Mouse (Mus musculus): Measurements from ENCODE around the gene Cdk2. TPM values are rescaled to one million over a fixed set of nuclear protein-coding genes. Genes with fewer than 3 reads are reported as not detected.
A peak's percentile ranks its signal among the peaks of the same experiment; 100 is the strongest.

The Cdk2 gene
- 108 and 110 TPM in 2 replicates for polyA plus RNA-seq (2015; fragmentation: Nextera tagmentation; extraction: Ambion mirVana)

DNA sequence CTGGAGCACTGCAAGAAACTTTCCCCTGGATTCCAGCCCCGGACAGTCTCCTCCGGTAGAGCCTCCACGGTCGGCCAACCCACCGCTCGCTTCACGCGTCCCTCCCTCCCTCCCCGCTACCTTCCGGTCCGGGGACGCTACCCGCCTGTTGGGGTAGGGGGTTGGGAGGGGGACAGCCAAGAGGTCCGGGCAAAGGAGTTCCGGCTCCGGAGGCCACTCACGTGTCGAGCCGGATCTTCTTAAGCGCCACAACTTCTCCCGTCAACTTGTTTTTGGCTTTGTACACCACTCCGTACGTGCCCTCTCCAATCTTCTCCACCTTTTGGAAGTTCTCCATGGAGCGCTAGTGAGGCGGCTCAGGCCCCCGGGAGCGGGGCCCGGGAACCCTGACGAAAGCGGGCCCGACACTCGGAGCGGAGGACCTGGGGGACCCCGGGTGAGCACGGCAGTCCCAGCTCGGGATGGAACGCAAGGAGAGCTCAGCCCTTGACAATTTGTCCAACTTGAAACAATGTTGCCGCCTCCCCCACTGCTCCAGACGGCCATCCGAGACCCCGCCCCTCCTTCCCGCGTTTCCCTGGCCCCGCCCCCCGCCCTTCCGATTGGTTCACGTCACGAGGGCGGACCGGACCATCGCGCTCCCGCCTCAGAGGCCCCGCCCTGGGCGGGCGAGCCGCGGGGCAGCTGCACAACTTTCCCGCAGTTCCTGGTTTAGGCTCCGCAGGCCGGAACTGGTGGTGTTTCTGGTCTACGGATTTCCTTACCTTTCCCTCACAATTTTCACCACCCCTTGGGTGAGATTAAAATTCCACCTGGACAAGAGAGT, at the start of gene Cdk2:
Gene Cdk2 (minus strand): TSS at position 541 of the 826 bp plus-strand sequence.
- no peaks in the 10 kb centered on the region for H3K27me3 ChIP-seq
- peaks cover 18% of the 10 kb centered on the region for H3K4me1 ChIP-seq
- H3K9ac ChIP-seq, result peak within 1 kb of the TSS; percentile 91
- H3K9me3 ChIP-seq, result no peaks in the 10 kb centered on the region
- WGBS, result under 1% methylated on average over 60 of the region's 62 CpGs
- ATAC-seq (ENCODE audit: borderline replicate concordance, extremely low read depth, low FRiP score, low TSS enrichment), result peak; percentile 94
- H3K27ac ChIP-seq, result peak within 1 kb of the TSS; percentile 99
- H3K4me2 ChIP-seq, result peak within 1 kb of the TSS; percentile 73
- peak within 1 kb of the TSS; percentile 96 for H3K4me3 ChIP-seq
- H3K36me3 ChIP-seq, result peaks cover 32% of the 10 kb centered on the region

DNA sequence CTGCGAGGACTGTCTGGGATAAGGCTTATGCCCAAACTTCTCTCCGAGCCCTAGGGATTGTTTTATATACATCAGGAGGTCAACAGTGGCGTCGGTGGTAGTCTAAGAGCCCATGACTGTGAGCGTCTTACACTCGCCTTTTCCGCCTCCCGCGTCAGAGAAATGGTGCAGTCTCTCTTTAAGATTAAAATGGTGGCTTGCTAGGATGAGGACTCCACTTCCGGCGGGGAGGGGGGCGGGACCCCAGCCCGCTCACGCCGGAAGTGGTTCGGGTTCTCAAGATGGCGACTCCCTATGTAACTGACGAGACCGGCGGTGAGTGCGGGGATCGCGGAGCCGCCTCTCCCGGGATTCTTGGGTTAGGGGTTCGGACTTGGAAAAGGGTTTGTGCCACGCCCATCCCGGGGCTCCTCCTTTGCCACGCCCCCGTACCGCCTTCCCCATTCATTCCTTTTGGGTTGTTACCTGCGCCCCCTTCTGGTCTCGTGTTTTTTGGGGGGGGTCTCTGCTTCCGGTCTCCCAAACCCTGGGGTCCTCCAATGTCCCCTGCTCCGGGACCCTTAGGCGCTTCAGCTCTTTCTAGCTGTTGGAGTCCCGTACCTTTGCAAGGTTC, 43.5 kb upstream of the Cdk2 start:
- H3K4me1 ChIP-seq, result peaks cover 40% of the 10 kb centered on the region
- H3K4me2 ChIP-seq, result peak overlapping the region; percentile 74
- under 1% methylated on average over 37 of the region's 37 CpGs for WGBS
- no peaks in the 10 kb centered on the region; the same call in 1 of the 2 replicates for H3K36me3 ChIP-seq
- H3K27ac ChIP-seq, result peak overlapping the region; percentile 98
- no peaks in the 10 kb centered on the region for H3K27me3 ChIP-seq
- H3K9me3 ChIP-seq, result no peaks in the 10 kb centered on the region
- H3K9ac ChIP-seq, result peak overlapping the region; percentile 73
- peak; percentile 77 for ATAC-seq (ENCODE audit: borderline replicate concordance, extremely low read depth, low FRiP score, low TSS enrichment)
- H3K4me3 ChIP-seq, result peak overlapping the region; percentile 78

DNA sequence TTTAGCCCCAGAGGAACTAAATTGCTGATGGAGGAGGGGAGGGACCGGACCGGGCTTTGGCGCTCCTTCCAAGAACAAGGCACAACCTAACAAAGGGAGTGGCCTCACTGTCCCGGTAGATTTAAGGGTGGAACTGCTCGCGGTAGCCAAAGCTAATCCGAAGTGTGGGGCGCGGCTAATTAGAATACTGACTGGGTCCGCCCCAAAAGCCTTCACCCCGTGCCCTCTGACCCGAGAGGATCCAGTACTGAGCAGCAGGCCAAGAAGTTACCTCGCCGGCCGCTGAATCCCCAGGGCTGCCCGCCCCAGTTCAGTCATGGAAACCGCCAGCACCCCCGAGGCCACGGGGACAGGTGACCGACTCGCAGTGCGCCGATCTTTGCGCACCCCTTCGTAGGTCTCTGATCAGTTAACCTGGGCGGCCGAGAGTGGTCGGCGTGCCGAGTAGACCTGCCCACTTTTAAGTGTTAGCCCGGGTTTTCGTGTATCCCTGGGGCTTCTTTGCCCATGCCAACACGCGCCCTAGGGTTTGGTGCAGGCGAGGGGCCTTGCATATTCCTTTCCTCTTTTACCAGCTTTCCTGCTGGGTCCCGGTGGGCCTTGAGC, 42.9 kb upstream of the Cdk2 start, which contains the start of gene Pym1:
Gene Pym1 (plus strand): TSS at position 244 of the 606 bp plus-strand sequence.
- WGBS, result under 1% methylated on average over 36 of the region's 36 CpGs
- Histone ChIP-seq H3K9ac (peak within 1 kb of the TSS; percentile 73), H3K4me3 (peak within 1 kb of the TSS; percentile 78), H3K27ac (peak within 1 kb of the TSS; percentile 98), H3K4me2 (peak within 1 kb of the TSS; percentile 74), H3K4me1 (peaks cover 46% of the 10 kb centered on the region), H3K27me3 (peaks cover under 1% of the 10 kb centered on the region; the same call in 1 of the 2 replicates), H3K9me3 (no peaks in the 10 kb centered on the region), H3K36me3 (no peaks in the 10 kb centered on the region)
- ATAC-seq (ENCODE audit: borderline replicate concordance, extremely low read depth, low FRiP score, low TSS enrichment), result peak; percentile 76

DNA sequence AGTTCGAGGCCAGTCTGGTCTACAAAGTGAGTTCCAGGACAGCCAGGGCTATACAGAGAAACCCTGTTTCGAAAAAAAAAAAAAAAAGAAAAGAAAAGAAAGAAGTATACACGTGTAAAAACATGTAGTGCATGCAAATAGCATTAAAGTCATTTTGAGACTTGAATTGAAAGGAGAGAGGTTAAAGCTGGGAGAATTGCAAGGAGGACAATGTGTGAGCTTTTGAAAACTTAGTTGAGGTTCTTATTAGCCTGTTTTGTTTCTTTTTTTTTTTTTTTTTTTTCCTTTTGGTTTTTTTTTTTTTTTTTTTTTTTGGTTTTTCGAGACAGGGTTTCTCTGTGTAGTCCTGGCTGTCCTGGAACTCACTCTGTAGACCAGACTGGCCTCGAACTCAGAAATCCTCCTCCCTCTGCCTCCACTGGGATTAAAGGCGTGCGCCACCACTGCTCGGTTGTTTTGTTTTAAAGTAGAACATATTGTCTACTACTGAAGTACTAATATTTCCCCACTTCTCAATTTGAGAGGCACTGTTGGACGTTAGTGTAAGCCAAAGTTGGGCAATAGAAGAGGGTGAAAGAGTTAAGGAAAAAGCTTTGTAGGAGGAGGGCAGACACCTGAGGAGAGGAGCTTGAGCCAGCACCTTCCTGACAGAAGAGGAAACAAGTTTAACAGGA, 42.3 kb upstream of the Cdk2 start:
- no peaks in the 10 kb centered on the region for H3K9me3 ChIP-seq
- H3K27ac ChIP-seq, result peak overlapping the region; percentile 98
- WGBS, result 38% methylated on average over 9 of the region's 9 CpGs
- H3K4me3 ChIP-seq, result peak overlapping the region; percentile 78
- H3K36me3 ChIP-seq, result no peaks in the 10 kb centered on the region
- peak overlapping the region; percentile 73 for H3K9ac ChIP-seq
- peaks cover 50% of the 10 kb centered on the region for H3K4me1 ChIP-seq
- H3K27me3 ChIP-seq, result peaks cover 4% of the 10 kb centered on the region; the same call in 1 of the 2 replicates
- no peak for ATAC-seq (ENCODE audit: borderline replicate concordance, extremely low read depth, low FRiP score, low TSS enrichment)
- peak overlapping the region; percentile 74 for H3K4me2 ChIP-seq

DNA sequence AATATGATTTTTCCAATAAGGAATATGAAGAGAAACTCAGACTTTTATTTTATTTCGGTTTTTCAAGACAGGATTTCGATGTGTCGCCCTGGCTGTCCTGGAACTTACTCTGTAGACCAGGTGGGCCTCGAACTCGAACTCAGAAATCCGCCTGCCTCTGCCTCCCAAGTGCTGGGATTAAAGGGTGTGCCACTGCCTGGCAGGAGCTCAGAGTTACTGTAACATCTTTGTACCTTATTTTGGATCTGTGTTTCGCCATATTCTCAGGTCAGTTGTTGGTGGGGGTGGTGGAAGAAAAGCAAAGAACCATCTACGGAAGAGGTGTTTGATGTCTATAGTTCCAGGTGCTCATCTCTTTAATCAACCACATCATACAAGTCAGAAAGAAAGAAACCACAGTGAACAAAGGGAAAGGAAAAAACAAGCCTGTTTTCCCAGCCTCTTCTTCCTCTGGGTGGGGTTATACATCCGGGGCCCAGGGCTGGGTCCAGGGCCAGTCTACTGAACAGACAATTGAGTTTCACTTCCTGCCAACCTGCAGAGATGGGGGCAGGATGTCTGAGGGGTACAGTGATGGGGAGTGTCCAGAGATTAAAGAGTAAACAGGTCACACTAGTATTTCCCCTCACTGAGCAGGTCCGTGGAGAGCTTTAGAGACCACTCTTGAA, 41.2 kb upstream of the Cdk2 start:
- H3K4me2 ChIP-seq, result no peak overlapping the region
- ATAC-seq (ENCODE audit: borderline replicate concordance, extremely low read depth, low FRiP score, low TSS enrichment), result no peak
- H3K9ac ChIP-seq, result no peak overlapping the region
- H3K4me1 ChIP-seq, result peaks cover 50% of the 10 kb centered on the region
- no peaks in the 10 kb centered on the region for H3K36me3 ChIP-seq
- 87% methylated on average over 10 of the region's 10 CpGs for WGBS
- no peak overlapping the region for H3K4me3 ChIP-seq
- no peaks in the 10 kb centered on the region for H3K9me3 ChIP-seq
- peak overlapping the region; percentile 98; the same call in 1 of the 2 replicates for H3K27ac ChIP-seq
- peaks cover 4% of the 10 kb centered on the region; the same call in 1 of the 2 replicates for H3K27me3 ChIP-seq

DNA sequence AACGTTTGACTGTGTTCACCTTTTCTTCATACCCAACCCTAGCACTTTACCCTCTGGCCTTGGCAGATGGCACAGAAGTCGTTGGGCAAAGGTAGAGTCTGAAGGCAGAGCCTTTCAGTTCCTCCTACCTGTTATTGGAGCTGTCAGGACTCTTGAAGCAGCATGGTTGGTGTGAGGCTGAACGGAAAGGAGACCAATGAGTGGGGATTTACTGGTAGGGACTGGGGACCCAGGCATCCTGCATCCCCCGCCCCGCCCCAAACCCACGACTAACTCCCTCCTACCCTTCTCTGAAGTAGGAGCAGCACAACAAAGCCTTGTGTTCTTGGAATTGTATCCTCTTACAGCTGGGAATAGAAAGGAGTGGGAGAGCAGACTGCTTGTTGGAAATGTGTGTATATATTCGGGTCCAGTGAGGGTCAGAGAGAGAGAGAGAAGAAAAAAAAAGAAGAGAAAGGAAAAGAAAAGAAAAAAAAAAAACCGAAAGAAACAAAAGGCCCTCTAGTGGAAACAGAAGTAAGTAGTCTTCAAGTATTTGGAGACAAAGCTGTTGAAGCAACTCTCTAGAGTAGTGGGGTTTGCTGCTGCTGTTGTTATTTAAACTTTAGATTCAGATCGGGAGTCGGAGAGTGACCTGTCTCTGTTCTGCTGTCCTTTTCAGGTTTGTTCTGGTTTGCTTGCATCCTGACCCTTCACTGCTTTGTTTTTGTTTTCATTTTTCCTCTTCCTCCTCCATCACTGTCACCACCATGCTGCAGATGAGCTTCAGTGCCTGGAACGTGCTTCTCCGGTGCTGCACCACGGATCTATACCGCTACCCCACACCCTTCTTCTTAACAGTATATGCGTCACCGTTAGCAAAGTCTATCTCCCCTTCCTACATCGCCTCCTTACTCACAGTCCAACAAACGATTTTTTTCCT, 40.1 kb upstream of the Cdk2 start, which contains the start of gene Dgka:
Gene Dgka (minus strand): TSS at position 176 of the 922 bp plus-strand sequence.
- Histone ChIP-seq H3K4me2 (peak within 1 kb of the TSS; percentile 95), H3K4me1 (peaks cover 46% of the 10 kb centered on the region), H3K27me3 (peaks cover 4% of the 10 kb centered on the region; the same call in 1 of the 2 replicates), H3K4me3 (peak within 1 kb of the TSS; percentile 67), H3K9ac (peak within 1 kb of the TSS; percentile 61), H3K9me3 (no peaks in the 10 kb centered on the region), H3K27ac (peak within 1 kb of the TSS; percentile 77), H3K36me3 (no peaks in the 10 kb centered on the region)
- no peak for ATAC-seq (ENCODE audit: borderline replicate concordance, extremely low read depth, low FRiP score, low TSS enrichment)
- WGBS, result 13% methylated on average over 18 of the region's 18 CpGs

DNA sequence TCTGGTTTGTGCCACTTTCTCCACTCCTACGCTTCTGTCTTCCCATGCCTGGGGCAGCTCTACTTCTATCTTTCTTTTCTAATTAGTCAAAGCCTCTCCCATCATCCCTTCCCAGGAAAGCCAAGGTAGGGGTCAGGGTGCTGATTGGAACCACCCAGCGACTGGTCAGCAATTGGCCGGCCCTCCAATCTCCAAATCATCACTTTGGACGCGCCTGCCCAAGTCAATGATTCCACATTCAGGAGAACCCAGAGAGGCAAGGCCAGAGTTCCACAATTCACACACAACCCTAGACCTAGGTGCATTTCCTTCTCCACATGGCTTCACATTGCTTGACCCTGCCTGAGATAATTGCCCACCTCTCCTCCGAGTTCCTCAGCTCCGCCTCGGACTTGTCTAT, 39.4 kb upstream of the Cdk2 start:
- peaks cover 39% of the 10 kb centered on the region for H3K4me1 ChIP-seq
- peak overlapping the region; percentile 77 for H3K27ac ChIP-seq
- peak overlapping the region; percentile 95 for H3K4me2 ChIP-seq
- H3K9me3 ChIP-seq, result no peaks in the 10 kb centered on the region
- H3K36me3 ChIP-seq, result no peaks in the 10 kb centered on the region
- ATAC-seq (ENCODE audit: borderline replicate concordance, extremely low read depth, low FRiP score, low TSS enrichment), result no peak
- H3K4me3 ChIP-seq, result peak overlapping the region; percentile 67
- H3K27me3 ChIP-seq, result peaks cover 4% of the 10 kb centered on the region; the same call in 1 of the 2 replicates
- H3K9ac ChIP-seq, result peak overlapping the region; percentile 61
- WGBS, result 29% methylated on average over 8 of the region's 8 CpGs

DNA sequence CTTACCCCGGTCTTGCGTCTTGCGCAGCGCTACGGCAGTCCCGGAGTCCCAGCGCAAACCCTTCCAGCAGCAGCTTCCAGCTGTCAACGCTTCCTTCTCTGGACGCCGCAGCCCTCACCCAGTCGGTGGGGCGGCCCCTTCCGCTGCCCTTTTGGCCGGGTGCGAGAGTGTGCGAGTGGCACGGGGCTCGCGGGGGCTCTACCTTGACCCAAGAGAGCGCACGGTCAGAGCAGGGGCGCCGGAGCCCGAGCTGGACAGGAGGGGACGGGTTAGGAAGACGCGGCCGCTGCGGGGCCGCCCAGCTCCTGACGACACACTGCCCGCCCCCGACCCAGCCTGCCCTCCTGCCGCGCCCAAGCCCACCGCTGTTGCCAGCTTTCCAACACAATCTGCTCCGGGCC, 39.0 kb upstream of the Cdk2 start:
- Histone ChIP-seq H3K4me3 (peak overlapping the region; percentile 67), H3K27me3 (peaks cover 4% of the 10 kb centered on the region; the same call in 1 of the 2 replicates), H3K9ac (peak overlapping the region; percentile 61), H3K27ac (peak overlapping the region; percentile 77), H3K4me1 (peaks cover 35% of the 10 kb centered on the region), H3K4me2 (peak overlapping the region; percentile 95), H3K9me3 (no peaks in the 10 kb centered on the region), H3K36me3 (no peaks in the 10 kb centered on the region)
- 2% methylated on average over 36 of the region's 37 CpGs for WGBS
- ATAC-seq (ENCODE audit: borderline replicate concordance, extremely low read depth, low FRiP score, low TSS enrichment), result peak; percentile 51; the same call in 1 of the 2 replicates

DNA sequence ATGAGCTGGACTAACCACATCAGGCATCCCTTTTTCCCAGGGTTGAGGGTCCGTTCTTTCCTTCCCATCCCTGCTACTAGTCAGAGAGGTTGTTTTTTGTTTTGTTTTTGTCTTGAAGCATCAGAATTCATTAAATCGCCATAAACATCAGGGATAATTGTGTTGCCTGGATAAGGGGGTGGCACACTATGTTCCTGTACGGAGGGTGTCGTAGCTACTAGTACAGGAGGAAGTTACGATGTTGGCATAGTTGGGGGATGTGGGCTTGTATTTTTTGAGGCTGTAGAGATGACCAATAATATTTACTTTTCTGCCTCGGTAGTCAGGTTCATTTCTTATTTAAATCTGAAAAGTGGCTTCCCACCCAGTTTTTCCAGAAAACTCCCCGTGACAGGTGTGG, 38.4 kb upstream of the Cdk2 start:
- Histone ChIP-seq H3K36me3 (no peaks in the 10 kb centered on the region), H3K27me3 (peaks cover 4% of the 10 kb centered on the region; the same call in 1 of the 2 replicates), H3K27ac (peak overlapping the region; percentile 77; the same call in 1 of the 2 replicates), H3K9ac (peak overlapping the region; percentile 61), H3K4me2 (peak overlapping the region; percentile 95), H3K4me3 (peak overlapping the region; percentile 67), H3K4me1 (peaks cover 34% of the 10 kb centered on the region), H3K9me3 (no peaks in the 10 kb centered on the region)
- no peak for ATAC-seq (ENCODE audit: borderline replicate concordance, extremely low read depth, low FRiP score, low TSS enrichment)
- 3% methylated on average over 7 of the region's 7 CpGs for WGBS

DNA sequence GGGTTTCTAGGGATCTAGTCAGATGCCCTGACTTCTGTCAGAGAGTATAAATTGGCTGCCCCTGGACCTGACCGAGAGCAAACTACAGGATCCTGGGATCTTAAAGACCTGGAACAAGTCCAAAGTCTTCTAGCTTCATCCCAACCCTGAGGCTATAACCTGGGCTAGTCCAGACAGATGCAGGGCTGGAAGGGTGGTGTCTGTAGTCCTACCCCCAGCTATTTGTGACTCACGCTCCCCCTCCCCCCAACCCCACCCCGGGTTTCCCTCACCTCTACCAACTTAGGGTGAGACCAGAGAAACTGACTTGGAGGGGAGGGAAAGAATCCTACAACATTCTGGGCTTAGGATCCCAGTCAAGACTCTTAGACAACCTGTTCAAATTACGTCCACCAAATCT, 37.8 kb upstream of the Cdk2 start:
- H3K36me3 ChIP-seq, result no peaks in the 10 kb centered on the region
- H3K4me1 ChIP-seq, result peaks cover 37% of the 10 kb centered on the region
- peaks cover 4% of the 10 kb centered on the region; the same call in 1 of the 2 replicates for H3K27me3 ChIP-seq
- ATAC-seq (ENCODE audit: borderline replicate concordance, extremely low read depth, low FRiP score, low TSS enrichment), result no peak
- peak overlapping the region; percentile 95 for H3K4me2 ChIP-seq
- no peak overlapping the region for H3K9ac ChIP-seq
- H3K9me3 ChIP-seq, result no peaks in the 10 kb centered on the region
- WGBS, result 18% methylated on average over 4 of the region's 4 CpGs
- no peak overlapping the region for H3K27ac ChIP-seq
- peak overlapping the region; percentile 67 for H3K4me3 ChIP-seq
